Mouse (Mus musculus) layer of hippocampus, postnatal 36 days (tissue): ENCODE results near the gene Lasp1. TPM values are rescaled to one million over a fixed set of nuclear protein-coding genes. Genes with fewer than 3 reads are reported as not detected.
"Not testable (repeated sequence)": the region's sequence is repeated elsewhere in the genome, so short reads cannot be mapped to it uniquely, and the experiment has no call there.

Experiments
- DNase-seq, 2 experiments: peaks; one replicate each; pipeline ENCODE4 v3.0.0; 2022
- total RNA-seq, 2 experiments: library from RNA; stranded (reverse); gene quantifications; 2 replicates each; pipeline ENCODE4 v1.2.3; 2021

The Lasp1 gene
- total RNA-seq, 2 experiments from 2014 or later: 98.0 to 98.2 TPM

- DNase-seq: no peak
Measured at GRCm38 (mm10) chr11:97829913-97830476, 31.2 kb downstream of the Lasp1 start.

GRCm38 (mm10) chr11:97830501-97830900 is 31.7 kb downstream of the Lasp1 start:
- DNase-seq: no peak

- no peak for DNase-seq
Measured at GRCm38 (mm10) chr11:97832001-97832400, 33.2 kb downstream of the Lasp1 start.

- no peak for DNase-seq
Measured at GRCm38 (mm10) chr11:97833352-97833751, 34.6 kb downstream of the Lasp1 start.

- DNase-seq: no peak
Measured at GRCm38 (mm10) chr11:97836541-97836940, 37.7 kb downstream of the Lasp1 start.

- not testable (repeated sequence) for DNase-seq
Measured at GRCm38 (mm10) chr11:97837051-97837450, 38.3 kb downstream of the Lasp1 start.

GRCm38 (mm10) chr11:97837641-97838149 is 38.9 kb downstream of the Lasp1 start:
- no peak for DNase-seq

GRCm38 (mm10) chr11:97838779-97839440 is 40.1 kb downstream of the Lasp1 start:
- no peak for DNase-seq

GRCm38 (mm10) chr11:97839441-97840134 is 40.8 kb downstream of the Lasp1 start:
- no peak for DNase-seq

GRCm38 (mm10) chr11:97840135-97840490 is 41.3 kb downstream of the Lasp1 start:
- no peak for DNase-seq

GRCm38 (mm10) chr11:97840539-97840954 is 41.7 kb downstream of the Lasp1 start, which contains the start of gene B230217C12Rik:
Gene B230217C12Rik (plus strand): TSS chr11:97840780.
- DNase-seq: peak in 1 of 2 experiments; percentile 37

- DNase-seq: peak; percentile 88 to 92
Measured at GRCm38 (mm10) chr11:97840991-97841661, 42.3 kb downstream of the Lasp1 start.

GRCm38 (mm10) chr11:97842001-97842400 is 43.2 kb downstream of the Lasp1 start:
- DNase-seq: no peak

- no peak for DNase-seq
Measured at GRCm38 (mm10) chr11:97850367-97850766, 51.6 kb downstream of the Lasp1 start.

GRCm38 (mm10) chr11:97851601-97852000 is 52.8 kb downstream of the Lasp1 start:
- no peak for DNase-seq

- DNase-seq: no peak
Measured at GRCm38 (mm10) chr11:97855473-97855872, 56.7 kb downstream of the Lasp1 start.

GRCm38 (mm10) chr11:97862148-97862547 is 63.3 kb downstream of the Lasp1 start:
- DNase-seq: no peak

GRCm38 (mm10) chr11:97865421-97865820 is 66.6 kb downstream of the Lasp1 start:
- DNase-seq: no peak

- no peak for DNase-seq
Measured at GRCm38 (mm10) chr11:97866091-97866888, 67.5 kb downstream of the Lasp1 start.

GRCm38 (mm10) chr11:97867591-97867990 is 68.8 kb downstream of the Lasp1 start:
- no peak for DNase-seq

- not testable (repeated sequence) for DNase-seq
Measured at GRCm38 (mm10) chr11:97872378-97872777, 73.6 kb downstream of the Lasp1 start.

- DNase-seq: no peak
Measured at GRCm38 (mm10) chr11:97874396-97874795, 75.6 kb downstream of the Lasp1 start.
